Mouse (Mus musculus) right cerebral cortex, adult 2 months (tissue): ENCODE results near the gene Eif4g2.

Experiments
- DNase-seq, 2 experiments: peaks; one replicate each; pipeline ENCODE4 v3.0.0; 2021 to 2022; ENCODE audit warnings: low spot score in 2 of 2

Gene Eif4g2

DNA sequence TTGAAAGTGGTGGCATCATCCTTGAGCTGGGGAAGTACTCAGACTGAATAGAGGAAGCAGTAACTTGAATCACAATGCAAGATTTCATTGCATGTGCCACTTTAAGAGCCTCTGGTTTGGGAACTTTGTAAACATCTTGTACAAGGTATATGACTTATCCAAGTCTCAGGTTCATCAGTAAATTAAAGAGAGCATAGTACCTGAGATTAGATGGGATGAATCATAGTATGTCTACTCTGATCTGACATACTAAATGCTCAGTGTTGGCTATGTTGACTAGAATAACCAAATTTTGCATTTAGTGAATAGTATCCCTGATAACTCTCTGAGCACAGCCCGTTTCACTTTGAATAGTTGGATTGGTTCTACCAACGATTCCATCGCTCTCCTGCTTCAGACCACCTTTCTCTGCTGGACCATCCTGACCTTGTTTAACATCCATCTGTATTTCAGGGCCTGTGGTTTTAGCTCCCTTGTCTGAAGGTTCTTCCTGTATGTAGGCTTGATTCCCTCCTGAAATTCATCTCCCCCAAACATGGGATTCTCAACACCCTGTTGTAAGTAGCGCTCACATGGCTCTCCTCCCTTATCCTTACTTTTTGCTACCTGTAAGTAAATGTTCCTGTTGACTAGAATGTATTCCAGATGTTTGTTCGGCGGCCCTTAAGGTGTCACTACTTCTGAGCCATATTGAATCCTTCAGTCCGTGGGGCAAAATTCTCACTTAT, 13.2 kb downstream of the Eif4g2 start:
- DNase-seq: no peak

DNA sequence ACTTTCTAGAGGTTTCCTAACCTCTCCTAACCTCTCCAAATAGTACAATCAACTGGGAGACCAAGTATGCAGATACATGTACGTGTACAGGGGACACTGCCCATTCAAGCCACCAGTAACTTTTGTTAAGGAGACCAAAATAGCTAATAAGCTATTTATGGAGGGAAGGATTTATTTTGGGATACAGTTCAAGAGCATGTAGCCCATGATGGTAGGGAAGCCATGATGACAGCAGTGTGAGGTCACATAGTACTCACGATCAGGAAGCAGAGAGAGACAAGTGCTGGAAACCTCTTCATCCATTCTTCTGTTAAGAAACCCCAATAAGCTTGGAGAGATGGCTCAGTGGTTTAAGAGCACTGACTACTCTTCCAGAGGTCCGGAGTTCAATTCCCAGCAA, 14.6 kb downstream of the Eif4g2 start:
- DNase-seq: no peak

DNA sequence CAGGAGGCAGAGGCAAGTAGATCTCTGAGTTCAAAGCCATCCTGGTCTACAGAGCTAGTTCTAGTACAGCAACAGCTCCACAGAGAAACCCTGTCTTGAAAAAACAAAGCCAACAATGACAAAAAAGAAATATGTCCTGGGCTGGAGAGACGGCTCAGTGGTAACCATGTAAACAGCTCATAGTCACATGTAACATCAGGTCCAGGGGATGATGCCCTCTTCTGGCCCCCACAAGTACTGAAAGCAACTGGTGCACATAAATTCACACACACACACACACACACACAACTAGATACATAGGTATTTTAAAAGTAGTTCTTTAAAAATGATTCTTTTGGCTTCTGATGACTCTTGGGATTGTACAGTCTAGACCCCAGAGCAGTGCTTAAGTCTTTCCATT, 19.9 kb downstream of the Eif4g2 start:
- DNase-seq: no peak

DNA sequence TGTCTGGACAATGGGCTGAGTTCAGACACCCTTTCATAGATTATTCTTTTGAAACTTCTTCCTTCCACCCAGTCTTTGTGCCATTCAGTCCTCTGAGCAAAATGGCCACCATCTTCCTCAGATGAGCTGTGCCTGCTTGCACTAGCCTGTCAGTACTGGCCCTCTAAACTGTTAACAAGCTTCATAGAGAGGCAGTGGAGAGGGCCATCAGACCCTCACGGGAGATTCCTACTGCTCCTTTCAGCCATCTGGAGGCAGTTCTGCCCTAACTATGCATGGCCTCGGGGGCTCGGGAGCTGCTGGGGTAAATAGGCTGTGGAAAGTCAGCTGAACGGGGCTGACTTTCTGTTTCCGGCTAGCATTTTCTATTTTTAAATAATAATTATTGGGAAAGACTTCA, 23.3 kb downstream of the Eif4g2 start:
- DNase-seq: no peak

DNA sequence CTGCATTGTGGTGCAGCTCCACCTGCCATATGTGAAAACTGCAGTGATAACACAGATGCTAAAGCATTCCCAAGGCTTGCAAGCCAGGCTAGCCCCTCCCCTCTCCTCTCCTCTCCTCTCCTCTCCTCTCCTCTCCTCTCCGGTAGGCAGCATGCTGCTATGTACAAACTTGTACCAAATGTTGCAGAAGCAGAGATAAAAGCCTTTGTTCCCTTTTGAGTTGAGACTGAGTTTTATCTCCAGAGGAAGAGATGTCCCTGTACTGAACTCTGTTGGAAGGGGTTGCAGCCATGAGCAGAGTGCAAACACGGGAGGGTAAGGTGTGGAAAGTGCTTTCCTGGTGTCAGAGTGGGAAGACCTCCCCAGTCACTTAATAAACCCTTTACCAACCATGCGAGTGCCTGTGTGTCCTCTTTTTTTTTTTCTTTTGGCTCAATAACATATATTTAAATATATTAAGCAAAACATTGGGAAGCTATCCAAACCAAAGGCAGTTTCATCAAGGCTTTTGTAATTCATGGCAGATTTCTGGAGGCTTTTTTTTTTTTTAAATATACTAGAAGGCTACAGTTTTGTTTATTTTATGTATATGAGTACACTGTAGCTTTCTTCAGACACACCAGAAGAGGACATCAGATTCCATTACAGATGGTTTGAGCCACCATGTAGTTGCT, 26.7 kb downstream of the Eif4g2 start:
- no peak for DNase-seq

DNA sequence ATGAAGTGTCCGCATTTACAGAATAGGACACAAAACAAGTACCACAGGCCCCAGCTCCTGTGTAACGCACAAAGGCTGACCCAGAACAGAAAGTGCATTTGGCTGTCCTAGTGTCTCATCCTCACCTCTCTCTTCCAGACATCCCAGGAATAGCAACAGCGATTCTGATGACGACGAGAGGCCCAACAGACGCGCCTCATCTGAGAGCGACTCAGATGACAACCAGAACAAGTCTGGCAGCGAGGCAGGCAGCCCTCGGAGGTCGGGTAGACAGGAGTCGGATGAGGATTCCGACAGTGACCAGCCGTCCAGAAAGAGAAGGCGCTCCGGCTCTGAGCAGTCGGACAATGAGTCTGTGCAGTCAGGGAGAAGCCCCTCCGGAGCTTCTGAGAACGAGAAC, 27.6 kb downstream of the Eif4g2 start:
- no peak for DNase-seq

DNA sequence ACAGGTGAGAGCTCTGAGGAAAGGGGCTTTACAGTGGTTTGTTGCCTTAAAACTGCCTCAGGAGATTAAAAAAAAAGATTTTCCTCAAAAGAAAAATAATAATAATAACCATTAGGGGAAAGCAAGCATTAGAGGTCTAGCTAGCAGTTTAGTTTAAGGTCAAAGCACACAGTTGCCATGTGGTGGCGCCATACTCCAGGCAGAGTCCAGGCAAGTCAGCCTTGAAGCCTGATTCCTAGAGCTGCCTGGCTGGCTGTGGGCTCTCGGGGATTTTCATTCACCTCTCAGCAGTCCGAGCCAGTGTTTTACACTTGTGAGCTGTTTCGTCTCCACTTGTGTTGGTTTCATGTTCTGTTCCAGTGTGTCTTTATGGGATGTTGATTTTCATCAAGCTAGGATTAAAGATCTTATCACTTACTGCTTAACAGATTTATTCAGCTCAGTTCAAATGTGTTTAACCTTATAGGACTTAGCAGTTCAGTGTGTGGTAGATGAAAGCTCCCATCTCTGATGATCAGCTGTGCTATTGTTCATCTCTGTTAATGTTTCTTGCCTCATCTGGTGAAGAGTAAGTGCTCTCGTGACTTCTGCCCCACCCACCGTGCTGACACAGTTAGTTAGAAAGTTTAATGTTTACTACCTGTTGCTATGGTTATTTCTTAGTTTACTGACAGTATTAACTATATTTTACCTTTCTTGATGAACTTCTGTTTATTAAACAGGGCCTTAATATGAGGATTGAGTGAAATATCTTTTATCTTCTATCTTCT, 33.0 kb downstream of the Eif4g2 start:
- peak; percentile 60 to 63 for DNase-seq

DNA sequence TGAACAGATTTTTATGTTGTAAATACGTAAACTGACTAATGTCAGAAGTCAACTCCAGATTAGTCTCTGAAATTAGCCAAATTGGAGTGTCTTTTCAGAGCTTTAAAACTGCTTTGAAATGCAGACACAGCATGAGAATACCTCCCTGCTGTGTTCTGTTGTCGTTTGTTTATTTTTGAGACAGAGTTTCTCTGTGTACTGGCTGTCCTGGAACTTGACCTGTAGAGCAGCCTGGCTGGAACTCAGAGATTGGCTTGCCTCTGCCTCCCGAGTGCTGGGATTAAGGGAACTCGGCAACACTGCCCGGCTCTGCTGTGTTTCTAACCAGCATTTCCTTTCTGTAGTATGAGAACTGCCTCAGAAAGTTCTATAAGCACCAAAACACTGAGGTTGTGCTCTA, 33.9 kb downstream of the Eif4g2 start:
- DNase-seq: no peak

DNA sequence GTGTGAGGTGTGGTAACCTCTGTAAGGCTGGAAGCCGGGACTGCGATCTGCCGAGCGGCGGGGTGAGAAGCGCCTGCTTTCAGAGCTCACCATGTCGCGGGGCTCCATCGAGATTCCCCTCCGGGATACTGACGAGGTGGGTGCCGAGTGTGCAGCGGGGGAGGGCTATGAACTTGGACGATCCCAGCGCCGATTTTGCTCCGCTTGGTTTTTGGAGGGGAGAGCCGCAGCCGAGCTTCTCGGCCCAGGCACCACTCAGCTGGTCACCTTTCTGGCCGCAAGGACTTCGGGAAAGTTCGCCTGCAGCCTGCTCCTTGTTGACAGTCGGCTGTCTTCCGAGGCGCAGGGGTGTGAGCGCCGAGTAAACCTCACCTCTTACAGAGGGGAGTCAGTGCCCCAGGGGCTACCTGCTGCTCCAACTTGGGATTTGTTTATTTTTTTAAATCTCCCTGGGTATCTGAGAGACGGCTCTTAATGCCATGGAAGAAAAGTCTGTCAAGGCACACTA, 53.7 kb downstream of the Eif4g2 start:
- no peak for DNase-seq

DNA sequence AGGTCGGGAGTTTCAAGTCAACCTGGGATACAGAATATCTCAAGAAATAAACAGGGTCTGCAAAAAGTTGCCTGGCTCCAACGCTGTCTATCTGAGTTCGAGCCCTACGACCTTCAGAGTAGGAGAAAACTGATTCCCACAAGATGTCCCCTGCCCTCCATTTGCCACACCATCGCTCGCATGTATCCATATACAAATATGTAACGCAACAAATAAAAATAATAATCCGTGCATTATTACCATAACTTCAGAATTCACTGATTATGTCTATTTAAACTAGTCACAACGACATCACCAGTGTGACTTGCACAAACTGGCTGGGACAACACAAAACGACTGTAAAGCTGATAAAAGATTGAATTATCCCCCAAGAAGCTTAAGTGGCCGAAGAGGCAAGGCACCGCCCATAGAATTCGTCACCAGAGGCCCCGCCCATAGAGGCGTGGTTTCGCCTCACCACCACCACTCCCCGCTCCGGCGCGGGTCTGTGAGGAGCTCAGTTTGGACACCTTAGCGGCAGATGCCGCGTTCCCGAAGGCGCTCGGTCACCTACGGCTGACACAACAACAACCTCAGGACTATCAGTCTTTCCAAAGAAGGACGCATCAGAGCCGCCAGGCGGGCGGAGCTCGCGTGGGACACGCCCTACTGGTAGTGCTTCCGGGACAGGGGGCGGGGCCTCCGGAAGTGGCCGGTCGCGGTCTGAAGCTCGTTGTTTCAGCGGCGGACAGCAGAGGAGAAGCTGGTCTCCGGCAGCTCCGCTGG, 54.4 kb downstream of the Eif4g2 start, which contains the start of gene Ctr9:
TSS of gene Ctr9 (plus strand) at position 671 of the 765 bp plus-strand sequence.
- DNase-seq: peak; percentile 93 to 96

DNA sequence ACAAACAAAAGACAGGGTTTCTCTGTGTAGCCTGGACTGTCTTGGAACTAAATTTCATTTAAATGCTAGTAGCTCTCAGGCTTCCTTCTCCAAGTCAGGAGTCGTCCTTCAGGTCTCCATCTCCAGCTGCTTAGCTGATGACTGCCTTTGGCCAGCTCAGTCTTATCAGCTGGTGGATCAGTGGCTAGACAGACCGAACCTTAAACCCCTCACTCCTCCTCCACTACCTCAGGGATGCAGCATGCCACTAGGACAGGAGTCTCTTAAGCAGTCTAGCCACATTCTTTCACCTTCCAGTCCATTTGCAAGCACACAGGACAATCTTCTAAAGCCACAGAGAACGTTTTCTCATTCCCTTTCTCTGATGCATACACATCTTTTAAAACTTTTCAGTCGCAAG, 57.9 kb downstream of the Eif4g2 start:
- DNase-seq: no peak

DNA sequence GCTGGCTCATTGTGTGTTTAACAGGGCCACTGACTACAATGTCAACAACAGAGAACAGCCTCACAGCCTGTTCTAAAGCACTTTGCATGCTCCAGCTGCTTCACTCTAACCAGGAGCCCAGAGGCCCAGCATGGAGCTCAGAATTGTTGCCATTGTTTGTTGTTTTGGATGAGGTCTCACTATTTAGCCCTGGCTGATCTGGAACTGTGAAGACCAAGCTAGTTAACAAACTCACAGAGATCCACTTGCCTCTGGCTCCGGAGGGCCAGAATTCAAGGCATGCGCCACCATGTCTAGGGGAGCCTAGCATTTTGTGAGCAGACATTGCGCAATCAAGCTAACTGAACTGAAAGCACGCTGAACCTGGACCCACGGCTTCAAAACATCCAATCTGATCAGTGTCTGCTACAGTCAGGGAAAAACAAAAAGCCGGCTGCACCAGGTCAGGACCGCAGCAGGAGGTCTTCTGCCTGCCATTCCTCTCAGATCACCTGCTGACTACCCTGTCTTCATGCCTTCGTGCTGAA, 58.7 kb downstream of the Eif4g2 start:
- DNase-seq: no peak

DNA sequence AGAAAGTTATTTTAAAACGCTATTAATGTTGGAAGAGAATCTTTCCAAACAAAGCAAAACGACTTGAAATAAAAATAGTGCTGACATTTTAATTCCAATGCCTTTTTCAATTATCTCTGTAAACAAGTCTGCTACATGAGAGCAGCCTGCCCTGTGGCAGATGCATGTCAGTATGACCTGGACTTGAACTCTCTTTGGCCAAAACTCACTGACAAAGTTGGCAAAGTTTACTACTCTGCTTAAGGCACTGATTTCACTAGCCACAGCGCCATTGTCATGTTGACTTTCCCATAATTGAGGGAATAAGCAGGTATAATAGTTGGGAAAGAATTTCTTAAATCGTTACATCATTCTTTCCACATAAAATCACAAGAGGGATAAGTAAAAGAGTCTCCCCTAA, 62.0 kb downstream of the Eif4g2 start:
- no peak for DNase-seq
